Mouse (Mus musculus): ENCODE measurements at regions not wholly inside any gene's neighbourhood (a gene's known extent, or its start where the extent isn't known, plus 50 kb on each side); places are given as distances from the start of the nearest gene placed in this dataset.
"Not testable (repeated sequence)": the region's sequence is repeated elsewhere in the genome, so short reads cannot be mapped to it uniquely, and the experiment has no call there.

DNA sequence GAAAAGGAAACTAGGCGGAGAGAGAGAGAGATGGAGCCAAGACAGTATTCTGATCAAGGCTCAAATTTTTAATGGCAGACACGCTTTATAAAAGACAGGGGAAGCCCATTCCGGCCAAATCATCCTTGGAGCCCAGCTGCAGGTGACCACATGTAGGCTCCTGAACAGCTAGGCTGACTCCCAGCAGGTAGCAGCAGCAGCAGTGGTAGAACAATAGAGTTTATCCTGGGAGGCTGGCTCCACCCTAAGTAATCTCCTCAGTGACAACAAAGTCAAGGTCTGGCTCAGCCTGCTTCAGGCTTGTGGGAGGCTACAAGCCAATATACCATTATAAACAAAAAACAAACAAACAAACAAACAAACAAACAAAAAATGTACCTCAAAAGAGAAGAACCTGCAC, 151.0 kb upstream of the Akr1e1 start:
- Histone ChIP-seq H3K36me3 (replicated peaks) (no peaks in the 10 kb centered on the region), H3K9me3 (replicated peaks) (no peaks in the 10 kb centered on the region), H3K4me3 (ENCODE audit: low read depth, low read length) (no peak overlapping the region), H3K4me1 (ENCODE audit: insufficient read depth, low read depth, low read length) (no peaks in the 10 kb centered on the region), H3K27me3 (ENCODE audit: insufficient read depth, low read length) (no peaks in the 10 kb centered on the region)
- no peak for TF ChIP-seq CTCF (IDR thresholded peaks at IDR 0.05; ENCODE audit: low read depth, low read length)
- TF ChIP-seq TAL1 (conservative IDR thresholded peaks at IDR 0.05; ENCODE audit: low read depth, low read length), result no peak
- no peak for TF ChIP-seq POLR2AphosphoS5 (IDR thresholded peaks at IDR 0.05; ENCODE audit: insufficient replicate concordance, low read depth, low read length)
- TF ChIP-seq GATA1 (IDR thresholded peaks at IDR 0.05; ENCODE audit: borderline replicate concordance, low read length), result no peak
- TF ChIP-seq GATA2 (IDR thresholded peaks at IDR 0.05; ENCODE audit: borderline replicate concordance, low read depth, low read length), result no peak
- ATAC-seq (ENCODE audit: extremely low read depth, insufficient number of reproducible peaks, low FRiP score, poor library complexity, severe bottlenecking) (no peak), DNase-seq (ENCODE audit: low spot score) (no peak)

DNA sequence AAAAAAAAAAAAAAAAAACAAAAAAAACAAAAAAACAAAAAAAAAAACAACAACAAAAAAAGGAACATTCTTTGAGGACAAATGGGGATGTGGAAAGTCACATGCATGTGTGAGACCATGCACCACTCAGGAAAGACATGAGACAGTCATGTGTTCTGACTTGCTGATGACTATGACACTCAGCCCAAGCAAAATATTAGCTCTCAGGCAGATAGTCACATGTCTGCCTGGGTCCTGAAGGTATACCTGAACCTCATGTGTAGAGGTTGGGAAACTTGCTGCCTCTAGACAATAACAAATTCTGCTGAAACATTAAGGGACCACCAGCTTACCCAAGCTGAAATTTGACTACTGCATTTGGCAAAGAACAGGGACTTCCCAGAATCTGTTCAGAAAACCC, 147.6 kb upstream of the Akr1e1 start:
- H3K36me3 ChIP-seq (replicated peaks), result no peaks in the 10 kb centered on the region
- no peak for TF ChIP-seq GATA2 (IDR thresholded peaks at IDR 0.05; ENCODE audit: borderline replicate concordance, low read depth, low read length)
- no peak for TF ChIP-seq GATA1 (IDR thresholded peaks at IDR 0.05; ENCODE audit: borderline replicate concordance, low read length)
- TF ChIP-seq TAL1 (conservative IDR thresholded peaks at IDR 0.05; ENCODE audit: low read depth, low read length), result no peak
- TF ChIP-seq CTCF (IDR thresholded peaks at IDR 0.05; ENCODE audit: low read depth, low read length), result no peak
- TF ChIP-seq POLR2AphosphoS5 (IDR thresholded peaks at IDR 0.05; ENCODE audit: insufficient replicate concordance, low read depth, low read length), result no peak
- H3K9me3 ChIP-seq (replicated peaks), result no peaks in the 10 kb centered on the region
- H3K4me3 ChIP-seq (ENCODE audit: low read depth, low read length), result no peak overlapping the region
- H3K4me1 ChIP-seq (ENCODE audit: insufficient read depth, low read depth, low read length), result no peaks in the 10 kb centered on the region
- H3K27me3 ChIP-seq (ENCODE audit: insufficient read depth, low read length), result no peaks in the 10 kb centered on the region
- no peak for ATAC-seq (ENCODE audit: extremely low read depth, insufficient number of reproducible peaks, low FRiP score, poor library complexity, severe bottlenecking)
- DNase-seq (ENCODE audit: low spot score), result no peak

DNA sequence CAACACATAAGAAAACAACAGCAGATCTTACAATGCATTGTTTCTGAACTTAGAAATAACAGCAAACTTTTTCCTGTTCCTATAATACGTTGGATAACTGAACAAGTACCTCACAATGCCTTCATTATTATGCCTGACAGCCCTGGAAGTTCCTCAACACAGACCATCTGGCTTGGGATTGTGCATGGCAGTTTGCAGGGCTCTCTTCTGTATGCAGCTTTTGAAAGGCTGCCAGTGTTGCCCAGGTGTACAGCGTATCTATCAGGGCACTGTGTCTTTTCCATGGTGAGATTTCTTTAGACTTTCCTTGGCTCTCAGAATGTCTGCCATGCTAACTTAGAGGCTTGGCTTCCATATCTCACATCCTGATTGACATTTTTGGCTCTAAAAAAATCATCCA, 134.0 kb upstream of the Akr1e1 start:
- DNase-seq (ENCODE audit: low spot score), result no peak
- no peak overlapping the region for H3K4me3 ChIP-seq (ENCODE audit: low read depth, low read length)
- no peaks in the 10 kb centered on the region for H3K4me1 ChIP-seq (ENCODE audit: insufficient read depth, low read depth, low read length)
- no peaks in the 10 kb centered on the region for H3K36me3 ChIP-seq (replicated peaks)
- no peak for ATAC-seq (ENCODE audit: extremely low read depth, insufficient number of reproducible peaks, low FRiP score, poor library complexity, severe bottlenecking)
- H3K9me3 ChIP-seq (replicated peaks), result no peaks in the 10 kb centered on the region
- H3K27me3 ChIP-seq (ENCODE audit: insufficient read depth, low read length), result no peaks in the 10 kb centered on the region
- TF ChIP-seq POLR2AphosphoS5 (IDR thresholded peaks at IDR 0.05; ENCODE audit: insufficient replicate concordance, low read depth, low read length), result no peak
- no peak for TF ChIP-seq GATA2 (IDR thresholded peaks at IDR 0.05; ENCODE audit: borderline replicate concordance, low read depth, low read length)
- TF ChIP-seq TAL1 (conservative IDR thresholded peaks at IDR 0.05; ENCODE audit: low read depth, low read length), result no peak
- no peak for TF ChIP-seq CTCF (IDR thresholded peaks at IDR 0.05; ENCODE audit: low read depth, low read length)
- no peak for TF ChIP-seq GATA1 (IDR thresholded peaks at IDR 0.05; ENCODE audit: borderline replicate concordance, low read length)

DNA sequence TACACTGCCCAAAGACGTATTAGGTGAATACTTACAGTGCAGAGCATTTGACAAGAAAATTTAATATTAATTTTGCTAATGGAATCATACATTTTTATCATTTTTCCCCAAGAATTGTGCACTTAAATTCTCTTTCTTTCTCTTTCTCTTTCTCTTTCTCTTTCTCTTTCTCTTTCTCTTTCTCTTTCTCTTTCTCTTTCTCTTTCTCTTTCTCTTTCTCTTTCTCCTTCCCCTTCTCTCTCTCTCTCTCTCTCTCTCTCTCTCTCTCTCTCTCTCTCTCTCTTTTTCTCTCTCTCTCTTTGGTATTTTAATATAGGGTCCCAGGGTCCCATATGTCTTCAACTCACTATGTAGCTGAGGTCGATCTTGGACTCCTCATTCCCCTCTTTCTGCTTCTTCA, 107.3 kb upstream of the Akr1e1 start:
- not testable (repeated sequence) for H3K4me1 ChIP-seq (ENCODE audit: insufficient read depth, low read depth, low read length); H3K4me3 ChIP-seq (ENCODE audit: low read depth, low read length); ATAC-seq (ENCODE audit: extremely low read depth, insufficient number of reproducible peaks, low FRiP score, poor library complexity, severe bottlenecking); H3K27me3 ChIP-seq (ENCODE audit: insufficient read depth, low read length); DNase-seq (ENCODE audit: low spot score); H3K9me3 ChIP-seq (replicated peaks); H3K36me3 ChIP-seq (replicated peaks)

DNA sequence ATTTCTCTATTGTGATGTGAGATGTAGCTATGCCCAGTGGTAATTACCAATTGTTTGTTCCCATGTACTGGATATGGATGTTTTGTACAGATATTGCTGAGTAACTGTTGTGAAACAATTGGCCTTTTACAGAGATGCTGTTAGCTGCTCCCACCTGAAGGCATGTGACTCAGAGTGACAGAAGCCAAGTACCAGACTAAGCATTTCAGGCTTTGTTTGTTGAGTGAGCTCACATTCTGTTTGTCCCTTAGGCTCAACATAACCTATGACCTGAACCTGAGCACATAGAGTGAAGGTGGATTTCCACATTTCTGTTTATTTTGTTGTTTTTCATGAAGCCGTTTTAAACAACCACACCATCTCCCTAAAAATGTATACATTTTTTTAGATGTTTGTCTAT, 105.8 kb upstream of the Akr1e1 start:
- no peaks in the 10 kb centered on the region for H3K9me3 ChIP-seq (replicated peaks)
- DNase-seq (ENCODE audit: low spot score) (no peak), ATAC-seq (ENCODE audit: extremely low read depth, insufficient number of reproducible peaks, low FRiP score, poor library complexity, severe bottlenecking) (no peak)
- H3K4me3 ChIP-seq (ENCODE audit: low read depth, low read length), result no peak overlapping the region
- no peaks in the 10 kb centered on the region for H3K27me3 ChIP-seq (ENCODE audit: insufficient read depth, low read length)
- no peaks in the 10 kb centered on the region for H3K4me1 ChIP-seq (ENCODE audit: insufficient read depth, low read depth, low read length)
- no peak for TF ChIP-seq GATA1 (IDR thresholded peaks at IDR 0.05; ENCODE audit: borderline replicate concordance, low read length)
- TF ChIP-seq TAL1 (conservative IDR thresholded peaks at IDR 0.05; ENCODE audit: low read depth, low read length), result no peak
- TF ChIP-seq CTCF (IDR thresholded peaks at IDR 0.05; ENCODE audit: low read depth, low read length), result no peak
- TF ChIP-seq POLR2AphosphoS5 (IDR thresholded peaks at IDR 0.05; ENCODE audit: insufficient replicate concordance, low read depth, low read length), result no peak
- TF ChIP-seq GATA2 (IDR thresholded peaks at IDR 0.05; ENCODE audit: borderline replicate concordance, low read depth, low read length), result no peak
- no peaks in the 10 kb centered on the region for H3K36me3 ChIP-seq (replicated peaks)

DNA sequence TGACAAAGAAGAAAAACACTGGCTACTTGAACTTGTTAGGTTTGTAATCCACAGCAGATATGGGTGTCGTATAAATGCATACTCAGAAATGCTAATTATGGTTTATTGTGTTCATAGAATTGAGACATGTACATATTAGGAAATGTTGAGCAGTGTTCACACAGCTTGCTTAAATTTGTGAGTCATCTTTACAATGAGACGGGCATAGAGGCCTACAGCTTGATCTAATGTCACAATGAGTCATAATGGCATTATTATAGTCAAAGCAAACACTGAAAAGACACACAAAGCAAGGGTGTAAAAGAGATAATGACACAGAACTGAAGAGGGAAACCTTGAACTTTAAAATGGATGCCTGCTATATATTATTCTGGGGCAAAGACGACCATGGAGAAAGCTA, 103.7 kb upstream of the Akr1e1 start:
- DNase-seq (ENCODE audit: low spot score), result no peak
- Histone ChIP-seq H3K4me3 (ENCODE audit: low read depth, low read length) (no peak overlapping the region), H3K27me3 (ENCODE audit: insufficient read depth, low read length) (no peaks in the 10 kb centered on the region), H3K4me1 (ENCODE audit: insufficient read depth, low read depth, low read length) (no peaks in the 10 kb centered on the region), H3K9me3 (replicated peaks) (no peaks in the 10 kb centered on the region), H3K36me3 (replicated peaks) (no peaks in the 10 kb centered on the region)
- no peak for ATAC-seq (ENCODE audit: extremely low read depth, insufficient number of reproducible peaks, low FRiP score, poor library complexity, severe bottlenecking)
- no peak for TF ChIP-seq GATA1 (IDR thresholded peaks at IDR 0.05; ENCODE audit: borderline replicate concordance, low read length)
- no peak for TF ChIP-seq TAL1 (conservative IDR thresholded peaks at IDR 0.05; ENCODE audit: low read depth, low read length)
- no peak for TF ChIP-seq POLR2AphosphoS5 (IDR thresholded peaks at IDR 0.05; ENCODE audit: insufficient replicate concordance, low read depth, low read length)

DNA sequence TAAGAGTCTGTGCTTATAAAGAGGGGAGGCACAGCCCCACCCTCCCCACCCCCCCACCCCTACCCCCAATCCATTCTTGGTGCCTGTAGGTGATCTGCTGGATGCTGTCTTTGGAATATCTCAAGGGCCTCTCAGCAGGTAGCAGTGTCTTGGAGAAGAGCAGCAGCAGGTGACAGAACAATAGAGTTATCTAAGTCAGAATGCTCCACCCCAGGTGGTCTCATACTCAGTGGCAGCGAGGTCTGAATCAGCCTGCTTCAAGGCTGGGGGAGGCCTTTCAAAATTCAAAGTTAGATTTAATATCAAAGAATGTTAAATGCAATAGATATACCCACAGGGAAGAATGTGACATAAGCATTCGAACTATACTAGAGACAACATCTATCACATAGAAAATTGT, 90.6 kb upstream of the Akr1e1 start:
- H3K36me3 ChIP-seq (replicated peaks); H3K4me3 ChIP-seq (ENCODE audit: low read depth, low read length); DNase-seq (ENCODE audit: low spot score); ATAC-seq (ENCODE audit: extremely low read depth, insufficient number of reproducible peaks, low FRiP score, poor library complexity, severe bottlenecking); H3K4me1 ChIP-seq (ENCODE audit: insufficient read depth, low read depth, low read length); H3K9me3 ChIP-seq (replicated peaks); H3K27me3 ChIP-seq (ENCODE audit: insufficient read depth, low read length): not testable (repeated sequence)
